Mouse (Mus musculus): ENCODE data around the gene Nop56.

Nop56 gene

GRCm38 (mm10) chr2:130296134-130296745 lies 22.0 kb downstream of the Nop56 start:
- no peak for DNase-seq

GRCm38 (mm10) chr2:130297580-130297979 lies 23.4 kb downstream of the Nop56 start:
- DNase-seq = no peak

DNA sequence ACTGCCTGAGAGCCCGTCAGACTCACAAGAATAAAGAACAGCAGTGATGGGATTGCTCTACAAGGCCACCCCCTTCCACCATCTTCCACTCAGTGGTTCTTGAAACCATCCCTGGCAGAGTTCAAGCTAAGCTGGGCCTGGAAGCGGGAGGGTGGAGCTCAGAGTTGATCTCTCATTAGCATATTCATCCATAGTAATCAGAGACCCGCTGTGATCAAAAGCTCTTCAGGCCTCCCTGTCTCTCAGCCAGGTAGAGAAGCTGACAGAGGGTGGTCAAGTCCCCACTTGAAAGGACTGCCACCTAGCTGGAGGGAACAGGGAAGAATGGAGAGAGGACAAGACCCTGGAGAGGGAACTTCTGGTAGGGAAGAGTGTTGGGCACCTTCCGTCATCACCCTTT lies 28.8 kb downstream of the Nop56 start:
- DNase-seq = no peak

GRCm38 (mm10) chr2:130327057-130327456 lies 52.8 kb downstream of the Nop56 start:
- no peak for DNase-seq

All from layer of hippocampus, adult 9-11 months (tissue).